Mouse (Mus musculus): ENCODE measurements around the gene Slc35f4. TPM values are rescaled to one million over a fixed set of nuclear protein-coding genes. Genes with fewer than 3 reads are reported as not detected.
A peak's percentile ranks its signal among the peaks of the same experiment; 100 is the strongest.

The Slc35f4 gene
- 0.11 TPM in 1 of 2 replicates, not detected in the other for polyA plus RNA-seq (2014; fragmentation: Nextera tagmentation; extraction: Ambion mirVana)

DNA sequence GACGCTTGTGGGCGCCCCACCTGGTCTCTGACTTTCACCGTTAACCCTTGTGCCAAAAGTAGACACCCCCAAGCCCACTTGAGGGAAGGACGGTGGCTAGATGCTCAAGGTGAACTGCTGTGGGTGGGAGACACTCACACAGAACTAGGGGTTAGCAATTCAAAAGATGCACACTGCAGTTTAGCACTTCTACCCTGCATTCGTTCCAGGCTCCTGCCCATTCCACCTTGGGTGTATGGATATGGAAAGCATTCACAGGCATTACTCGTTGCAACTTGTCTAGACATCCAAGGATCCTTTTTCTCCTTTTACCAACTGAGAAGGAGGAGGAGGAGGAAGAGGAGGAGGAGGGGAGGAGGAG is at the start of gene Slc35f4:
Gene Slc35f4 (minus strand): TSS at position 116 of the 361 bp plus-strand sequence.
- H3K36me3 ChIP-seq (ENCODE audit: insufficient read depth), result no peaks in the 10 kb centered on the region
- WGBS, result 13% methylated on average over 6 of the region's 6 CpGs
- no peak for TF ChIP-seq CTCF (IDR thresholded peaks at IDR 0.05; ENCODE audit: low read depth)

GRCm38 (mm10) chr14:49568369-49568768 is 42.5 kb upstream of the Slc35f4 start:
- H3K4me2 ChIP-seq, result no peak overlapping the region
- H3K9me3 ChIP-seq (ENCODE audit: low read depth, low read length), result no peaks in the 10 kb centered on the region
- H3K9ac ChIP-seq, result no peak overlapping the region
- no peaks in the 10 kb centered on the region for H3K27me3 ChIP-seq (ENCODE audit: insufficient read depth, low read length)
- no peak for TF ChIP-seq CTCF (IDR thresholded peaks at IDR 0.05; ENCODE audit: low read depth)
- H3K36me3 ChIP-seq (ENCODE audit: insufficient read depth), result no peaks in the 10 kb centered on the region
- no peak for ATAC-seq (ENCODE audit: insufficient read depth)
- H3K4me1 ChIP-seq (ENCODE audit: insufficient read depth), result no peaks in the 10 kb centered on the region
- no peak overlapping the region for H3K4me3 ChIP-seq (ENCODE audit: low read depth, low read length)
- no peak for DNase-seq
- no peak overlapping the region for H3K27ac ChIP-seq (ENCODE audit: low read depth)

More for the DNA sequence above, at the start of gene Slc35f4:
- no peak for ATAC-seq (ENCODE audit: insufficient read depth)
- no peaks in the 10 kb centered on the region for H3K4me1 ChIP-seq (ENCODE audit: insufficient read depth)
- H3K9ac ChIP-seq, result no peak within 1 kb of the TSS
- no peaks in the 10 kb centered on the region for H3K9me3 ChIP-seq (ENCODE audit: low read depth, low read length)
- H3K4me2 ChIP-seq, result peak within 1 kb of the TSS; percentile 66
- H3K27ac ChIP-seq (ENCODE audit: low read depth), result no peak within 1 kb of the TSS
- H3K27me3 ChIP-seq (ENCODE audit: insufficient read depth, low read length), result peaks cover 9% of the 10 kb centered on the region
- H3K4me3 ChIP-seq (ENCODE audit: low read depth, low read length), result peak within 1 kb of the TSS; percentile 24
- DNase-seq, result no peak

DNA sequence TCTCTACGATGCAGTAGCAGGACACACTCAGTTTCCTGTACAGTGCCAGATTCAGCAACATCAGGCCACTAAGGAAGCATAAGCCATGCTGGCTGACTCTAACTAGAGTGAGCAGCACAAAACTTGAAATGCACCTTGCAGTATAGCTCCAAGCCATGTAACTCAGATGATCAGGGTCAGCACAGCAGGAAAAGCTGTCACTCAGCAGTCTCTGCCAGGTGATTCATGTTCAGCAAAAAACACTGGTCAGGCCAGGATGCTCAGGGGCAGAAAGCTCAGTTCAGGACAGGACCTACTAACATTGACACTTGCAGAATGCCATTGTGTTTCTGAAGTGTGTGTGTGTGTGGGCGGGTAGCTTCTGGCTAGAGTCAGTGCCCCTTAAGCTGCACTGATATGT is 34.9 kb upstream of the Slc35f4 start:
- no peak for DNase-seq
- TF ChIP-seq CTCF (IDR thresholded peaks at IDR 0.05; ENCODE audit: low read depth), result no peak
- H3K36me3 ChIP-seq (ENCODE audit: insufficient read depth), result no peaks in the 10 kb centered on the region
- H3K9me3 ChIP-seq (ENCODE audit: low read depth, low read length), result no peaks in the 10 kb centered on the region
- no peak overlapping the region for H3K4me2 ChIP-seq
- H3K27me3 ChIP-seq (ENCODE audit: insufficient read depth, low read length), result no peaks in the 10 kb centered on the region
- 59% methylated on average over 2 of the region's 2 CpGs for WGBS
- H3K27ac ChIP-seq (ENCODE audit: low read depth), result no peak overlapping the region
- no peaks in the 10 kb centered on the region for H3K4me1 ChIP-seq (ENCODE audit: insufficient read depth)
- no peak for ATAC-seq (ENCODE audit: insufficient read depth)
- H3K9ac ChIP-seq, result no peak overlapping the region
- H3K4me3 ChIP-seq (ENCODE audit: low read depth, low read length), result no peak overlapping the region

DNA sequence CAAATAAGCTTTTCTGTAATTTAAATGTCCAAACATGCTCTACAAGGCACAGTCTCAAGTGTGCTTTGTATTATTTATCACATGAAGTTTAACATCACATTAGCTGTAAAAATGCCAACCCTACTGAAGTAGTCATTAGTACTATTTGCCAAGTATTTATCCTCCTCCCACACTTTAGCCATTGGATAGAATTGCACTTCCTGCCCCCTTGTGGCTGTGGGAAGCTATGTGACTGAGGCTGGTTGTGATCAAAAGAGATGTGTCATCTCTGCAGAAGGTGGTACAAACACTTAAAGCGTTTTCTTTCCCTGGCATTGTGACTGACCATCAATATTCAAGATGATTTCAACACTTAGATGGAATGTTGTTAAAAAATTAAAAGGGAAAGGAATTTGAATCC is 14.3 kb upstream of the Slc35f4 start:
- peak; percentile 61 for DNase-seq

GRCm38 (mm10) chr14:49525176-49525930 is 493 bp downstream of the Slc35f4 start:
- under 1% methylated on average over 61 of the region's 63 CpGs for WGBS
- H3K27ac ChIP-seq (ENCODE audit: low read depth), result no peak overlapping the region
- peak; percentile 93 for DNase-seq
- H3K4me2 ChIP-seq, result peak overlapping the region; percentile 66
- no peaks in the 10 kb centered on the region for H3K36me3 ChIP-seq (ENCODE audit: insufficient read depth)
- no peaks in the 10 kb centered on the region for H3K9me3 ChIP-seq (ENCODE audit: low read depth, low read length)
- no peaks in the 10 kb centered on the region for H3K4me1 ChIP-seq (ENCODE audit: insufficient read depth)
- ATAC-seq (ENCODE audit: insufficient read depth), result peak; percentile 98
- peaks cover 9% of the 10 kb centered on the region for H3K27me3 ChIP-seq (ENCODE audit: insufficient read depth, low read length)
- no peak overlapping the region for H3K9ac ChIP-seq
- peak overlapping the region; percentile 24 for H3K4me3 ChIP-seq (ENCODE audit: low read depth, low read length)
- TF ChIP-seq CTCF (IDR thresholded peaks at IDR 0.05; ENCODE audit: low read depth), result no peak

More for the DNA sequence above, 14.3 kb upstream of the Slc35f4 start:
- H3K4me1 ChIP-seq (ENCODE audit: insufficient read depth), result no peaks in the 10 kb centered on the region
- no peaks in the 10 kb centered on the region for H3K36me3 ChIP-seq (ENCODE audit: insufficient read depth)
- H3K27ac ChIP-seq (ENCODE audit: low read depth), result no peak overlapping the region
- peak; percentile 72 for TF ChIP-seq CTCF (IDR thresholded peaks at IDR 0.05; ENCODE audit: low read depth)
- no peak overlapping the region for H3K4me2 ChIP-seq
- ATAC-seq (ENCODE audit: insufficient read depth), result no peak
- WGBS, result 23% methylated on average over 1 of the region's 1 CpGs
- H3K27me3 ChIP-seq (ENCODE audit: insufficient read depth, low read length), result no peaks in the 10 kb centered on the region
- H3K9me3 ChIP-seq (ENCODE audit: low read depth, low read length), result no peaks in the 10 kb centered on the region
- no peak overlapping the region for H3K9ac ChIP-seq
- H3K4me3 ChIP-seq (ENCODE audit: low read depth, low read length), result no peak overlapping the region

- H3K4me3 ChIP-seq (ENCODE audit: low read depth, low read length), result no peak overlapping the region
- H3K9me3 ChIP-seq (ENCODE audit: low read depth, low read length), result no peaks in the 10 kb centered on the region
- peaks cover 9% of the 10 kb centered on the region for H3K27me3 ChIP-seq (ENCODE audit: insufficient read depth, low read length)
- WGBS, result 74% methylated on average over 8 of the region's 8 CpGs
- H3K4me2 ChIP-seq, result no peak overlapping the region
- no peaks in the 10 kb centered on the region for H3K4me1 ChIP-seq (ENCODE audit: insufficient read depth)
- H3K9ac ChIP-seq, result no peak overlapping the region
- DNase-seq (no peak), ATAC-seq (ENCODE audit: insufficient read depth) (no peak)
- H3K27ac ChIP-seq (ENCODE audit: low read depth), result no peak overlapping the region
- no peak for TF ChIP-seq CTCF (IDR thresholded peaks at IDR 0.05; ENCODE audit: low read depth)
- no peaks in the 10 kb centered on the region for H3K36me3 ChIP-seq (ENCODE audit: insufficient read depth)
These were observed 1.2 kb downstream of the Slc35f4 start for GRCm38 (mm10) chr14:49524665-49525064.

DNA sequence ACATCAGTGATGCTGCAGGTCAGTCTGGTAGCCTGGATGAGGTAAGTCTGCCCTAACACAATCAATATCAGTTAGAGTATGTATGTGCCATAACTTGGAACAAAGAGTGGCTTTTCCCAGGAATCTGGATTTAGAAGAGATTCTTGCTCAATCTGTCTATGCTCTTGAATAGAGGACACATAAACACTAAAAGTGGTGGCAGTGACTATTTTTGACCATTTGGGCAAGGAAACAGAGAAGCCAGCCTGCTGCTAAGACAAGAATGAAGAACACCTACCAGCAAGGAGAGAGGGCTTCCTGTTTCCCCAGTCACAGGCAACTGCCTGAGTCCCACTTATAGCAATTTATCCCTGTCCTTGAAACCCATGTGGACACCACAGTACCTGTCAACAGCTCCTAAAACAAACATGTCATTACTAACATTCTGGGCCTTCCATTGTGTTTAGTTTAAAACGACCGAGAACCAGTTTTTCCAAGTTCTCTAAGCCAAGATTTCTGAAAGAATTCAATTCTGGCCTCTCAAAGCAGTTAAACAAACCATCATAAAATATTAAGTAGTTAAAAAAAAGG is 10.7 kb downstream of the Slc35f4 start:
- Histone ChIP-seq H3K4me1 (ENCODE audit: insufficient read depth) (no peaks in the 10 kb centered on the region), H3K27me3 (ENCODE audit: insufficient read depth, low read length) (no peaks in the 10 kb centered on the region), H3K27ac (ENCODE audit: low read depth) (no peak overlapping the region), H3K9ac (no peak overlapping the region), H3K4me2 (no peak overlapping the region), H3K4me3 (ENCODE audit: low read depth, low read length) (no peak overlapping the region), H3K36me3 (ENCODE audit: insufficient read depth) (no peaks in the 10 kb centered on the region), H3K9me3 (ENCODE audit: low read depth, low read length) (no peaks in the 10 kb centered on the region)
- ATAC-seq (ENCODE audit: insufficient read depth), result peak; percentile 63; the same call in 1 of the 2 replicates
- DNase-seq, result peak; percentile 42
- TF ChIP-seq CTCF (IDR thresholded peaks at IDR 0.05; ENCODE audit: low read depth), result no peak
- WGBS, result 12% methylated on average over 2 of the region's 2 CpGs
